Mouse (Mus musculus) frontal cortex, postnatal 10 days (tissue): ENCODE results near the gene Inpp4b.

Experiments
- DNase-seq, 2 experiments: peaks; one replicate each; pipeline ENCODE4 v3.0.0; 2022; ENCODE audit warnings: low spot score in 2 of 2, mixed read lengths in 1 of 2

The Inpp4b gene

GRCm38 (mm10) chr8:81707436-81707835, 365.1 kb downstream of the Inpp4b start:
- no peak for DNase-seq

GRCm38 (mm10) chr8:81731332-81731731, 389.0 kb downstream of the Inpp4b start:
- DNase-seq = no peak

- no peak for DNase-seq
Observed at GRCm38 (mm10) chr8:81735655-81736054, 393.3 kb downstream of the Inpp4b start.

- DNase-seq = no peak
Observed at GRCm38 (mm10) chr8:81736103-81736502, 393.7 kb downstream of the Inpp4b start.

GRCm38 (mm10) chr8:81742588-81742987, 400.2 kb downstream of the Inpp4b start:
- no peak for DNase-seq

- DNase-seq = no peak
Observed at GRCm38 (mm10) chr8:81743040-81743439, 400.7 kb downstream of the Inpp4b start.

GRCm38 (mm10) chr8:81745439-81745838, 403.1 kb downstream of the Inpp4b start:
- DNase-seq = no peak

- no peak for DNase-seq
Observed at GRCm38 (mm10) chr8:81751159-81751558, 408.8 kb downstream of the Inpp4b start.

- no peak for DNase-seq
Observed at GRCm38 (mm10) chr8:81756663-81757062, 414.3 kb downstream of the Inpp4b start.

GRCm38 (mm10) chr8:81757580-81758144, 415.3 kb downstream of the Inpp4b start:
- DNase-seq = no peak

- no peak for DNase-seq
Observed at GRCm38 (mm10) chr8:81761466-81761865, 419.1 kb downstream of the Inpp4b start.

- DNase-seq = no peak
Observed at GRCm38 (mm10) chr8:81766033-81766432, 423.7 kb downstream of the Inpp4b start.

- no peak for DNase-seq
Observed at GRCm38 (mm10) chr8:81767411-81768312, 425.3 kb downstream of the Inpp4b start.

GRCm38 (mm10) chr8:81768313-81768675, 425.9 kb downstream of the Inpp4b start:
- no peak for DNase-seq

GRCm38 (mm10) chr8:81768731-81769445, 426.5 kb downstream of the Inpp4b start:
- DNase-seq = no peak

GRCm38 (mm10) chr8:81770603-81771276, 428.4 kb downstream of the Inpp4b start:
- no peak for DNase-seq

- no peak for DNase-seq
Observed at GRCm38 (mm10) chr8:81772855-81773254, 430.5 kb downstream of the Inpp4b start.

- no peak for DNase-seq
Observed at GRCm38 (mm10) chr8:81773305-81773965, 431.1 kb downstream of the Inpp4b start.

- DNase-seq = no peak
Observed at GRCm38 (mm10) chr8:81774010-81774409, 431.7 kb downstream of the Inpp4b start.

GRCm38 (mm10) chr8:81774454-81774853, 432.1 kb downstream of the Inpp4b start:
- no peak for DNase-seq

- DNase-seq = no peak
Observed at GRCm38 (mm10) chr8:81776516-81777237, 434.3 kb downstream of the Inpp4b start.
